Mouse (Mus musculus) layer of hippocampus, postnatal 36 days (tissue): ENCODE measurements around the gene Syce1l. TPM values are rescaled to one million over a fixed set of nuclear protein-coding genes. Genes with fewer than 3 reads are reported as not detected.
A peak's percentile ranks its signal among the peaks of the same experiment; 100 is the strongest.

ENCODE experiments used
- DNase-seq, 2 experiments: peaks; one replicate each; pipeline ENCODE4 v3.0.0; 2022
- total RNA-seq, 2 experiments: library from RNA; stranded (reverse); gene quantifications; 2 replicates each; pipeline ENCODE4 v1.2.3; 2021

Gene Syce1l
- total RNA-seq, 2 experiments from 2014 or later = not detected

- DNase-seq = no peak
These were observed 30.3 kb downstream of the Syce1l start for GRCm38 (mm10) chr8:113673300-113673699.

- no peak for DNase-seq
These were observed 31.6 kb downstream of the Syce1l start for GRCm38 (mm10) chr8:113674611-113675010.

- no peak for DNase-seq
These were observed 32.3 kb downstream of the Syce1l start for GRCm38 (mm10) chr8:113675281-113675680.

GRCm38 (mm10) chr8:113676811-113677210 is 33.8 kb downstream of the Syce1l start:
- no peak for DNase-seq

GRCm38 (mm10) chr8:113679361-113679760 is 36.3 kb downstream of the Syce1l start:
- no peak for DNase-seq

GRCm38 (mm10) chr8:113687889-113688542 is 45.0 kb downstream of the Syce1l start:
- DNase-seq = no peak

GRCm38 (mm10) chr8:113688543-113688915 is 45.5 kb downstream of the Syce1l start:
- DNase-seq = no peak

- DNase-seq = peak in 1 of 2 experiments; percentile 4
These were observed 48.8 kb downstream of the Syce1l start for GRCm38 (mm10) chr8:113691622-113692343.

- DNase-seq = no peak
These were observed 62.0 kb downstream of the Syce1l start for GRCm38 (mm10) chr8:113704968-113705367.

Other genes starting within 250 kb of the Syce1l start
- 10 to 100 TPM; 23.9 to 25.8 TPM for gene Mon1b, start 7.6 kb upstream of the Syce1l start, total RNA-seq
- gene Adamts18, start 205.5 kb downstream of the Syce1l start, total RNA-seq = 1 to 10 TPM; 1.5 to 1.7 TPM